Mouse (Mus musculus): Measurements from ENCODE around the gene Mtmr14. TPM values are rescaled to one million over a fixed set of nuclear protein-coding genes. Genes with fewer than 3 reads are reported as not detected.
A peak's percentile ranks its signal among the peaks of the same experiment; 100 is the strongest.

Gene Mtmr14
- polyA plus RNA-seq (2016; fragmentation: Nextera tagmentation; extraction: Ambion mirVana): 49.2 and 51.0 TPM in 2 replicates

DNA sequence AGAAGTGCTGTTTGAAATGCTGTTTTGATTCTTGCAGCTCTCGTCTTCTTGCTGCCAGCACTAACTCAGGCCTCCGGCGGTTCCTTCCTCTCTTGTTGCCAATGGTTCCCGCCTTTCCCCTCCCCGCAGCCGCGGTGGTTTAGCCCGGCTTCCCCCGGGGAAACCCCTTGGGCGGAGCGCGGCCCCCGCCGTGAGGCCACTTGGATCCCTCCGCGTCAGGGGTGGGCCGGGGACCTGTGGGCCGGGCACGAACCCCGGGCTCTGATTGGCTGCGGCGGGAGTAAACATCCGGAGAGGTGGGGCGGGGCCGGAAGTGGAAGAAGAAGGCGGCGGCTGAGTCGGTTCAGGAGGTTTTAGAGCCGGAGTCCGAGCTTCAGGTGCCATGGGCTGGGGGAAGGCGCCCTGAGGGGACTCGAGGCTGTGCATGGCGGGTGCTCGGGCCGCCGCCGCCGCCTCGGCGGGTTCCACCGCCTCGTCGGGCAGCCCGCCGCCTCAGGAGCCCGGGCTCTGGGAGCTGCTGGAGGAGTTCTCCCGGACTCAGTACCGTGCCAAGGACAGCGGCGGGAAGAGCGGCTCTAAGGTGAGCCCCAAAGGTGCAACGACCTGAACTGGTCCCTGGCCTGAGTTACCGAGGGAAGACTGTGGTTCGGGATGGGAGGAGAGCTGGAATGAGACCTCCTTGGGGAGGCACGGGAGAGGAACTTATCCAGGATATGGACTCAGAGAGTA is at the start of gene Mtmr14:
Gene Mtmr14 (plus strand): TSS at position 302 of the 729 bp plus-strand sequence.
- Histone ChIP-seq H3K27ac (replicated peaks) (peak within 1 kb of the TSS; percentile 84), H3K4me3 (peak within 1 kb of the TSS; percentile 91), H3K4me1 (peaks cover 19% of the 10 kb centered on the region), H3K36me3 (peaks cover 22% of the 10 kb centered on the region), H3K27me3 (ENCODE audit: low read depth, poor library complexity, severe bottlenecking) (no peaks in the 10 kb centered on the region), H3K9me3 (replicated peaks) (no peaks in the 10 kb centered on the region)
- WGBS: under 1% methylated on average over 55 of the region's 55 CpGs
- DNase-seq (ENCODE audit: low spot score): peak; percentile 100

DNA sequence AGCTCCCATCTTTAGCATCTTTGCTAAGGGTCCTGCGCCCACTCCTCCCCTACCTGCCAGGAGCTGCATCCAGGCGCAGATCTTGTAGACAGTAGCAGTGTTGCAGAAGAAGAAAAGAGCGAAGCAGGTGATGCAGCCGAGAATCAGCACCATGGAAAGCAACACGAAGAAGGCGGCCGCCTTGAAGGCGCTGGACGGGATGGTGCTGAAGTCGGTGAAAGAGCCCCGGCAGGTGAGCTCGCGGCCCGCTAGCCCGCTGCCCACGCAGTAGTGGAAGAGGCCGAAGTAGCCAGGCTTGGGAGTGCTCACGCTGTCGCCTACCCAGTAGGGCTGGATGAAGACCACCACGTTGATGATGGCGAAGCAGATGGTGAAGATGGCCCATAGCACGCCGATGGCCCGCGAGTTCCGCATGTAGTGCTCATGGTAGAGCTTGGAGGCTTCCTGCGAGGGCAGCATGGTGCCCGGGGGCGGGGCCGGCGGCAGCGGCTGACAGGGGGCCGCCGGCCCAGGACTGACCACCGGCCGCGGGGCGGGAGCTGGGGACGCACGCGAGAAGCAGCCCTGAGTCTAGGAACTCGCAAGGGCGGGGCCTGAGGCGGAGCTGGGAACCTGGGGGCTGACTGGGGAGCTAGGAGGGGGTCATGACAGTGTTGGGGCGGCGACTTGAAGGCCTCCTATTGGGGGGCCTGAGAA is 43.7 kb upstream of the Mtmr14 start:
- peak overlapping the region; percentile 86 for H3K4me3 ChIP-seq
- H3K27ac ChIP-seq (replicated peaks): peak overlapping the region; percentile 6; the same call in 1 of the 2 replicates
- no peaks in the 10 kb centered on the region for H3K9me3 ChIP-seq (replicated peaks)
- 2% methylated on average over 46 of the region's 46 CpGs for WGBS
- H3K4me1 ChIP-seq: peaks cover 38% of the 10 kb centered on the region
- peak; percentile 50 for DNase-seq (ENCODE audit: low spot score)
- peaks cover 49% of the 10 kb centered on the region for H3K27me3 ChIP-seq (ENCODE audit: low read depth, poor library complexity, severe bottlenecking)
- peaks cover 5% of the 10 kb centered on the region; the same call in 1 of the 2 replicates for H3K36me3 ChIP-seq

DNA sequence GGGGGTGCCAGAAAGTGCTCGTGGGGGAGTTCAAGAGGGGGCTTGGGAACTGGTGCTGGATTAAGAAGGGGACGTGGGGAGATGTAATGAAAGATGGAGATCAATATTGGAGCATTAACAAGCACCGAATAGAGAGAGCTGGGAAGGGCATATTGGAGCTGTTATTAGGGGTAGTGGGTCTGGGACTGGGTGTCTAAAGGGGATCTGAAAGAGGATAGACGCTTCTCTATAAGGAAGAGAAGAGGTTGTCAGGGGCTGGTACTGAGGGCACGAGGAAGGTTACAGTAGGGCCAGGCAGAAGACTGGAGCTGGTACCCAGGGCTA is 43.2 kb upstream of the Mtmr14 start:
- Histone ChIP-seq H3K36me3 (peaks cover 2% of the 10 kb centered on the region; the same call in 1 of the 2 replicates), H3K27ac (replicated peaks) (peak overlapping the region; percentile 93), H3K4me1 (peaks cover 38% of the 10 kb centered on the region), H3K27me3 (ENCODE audit: low read depth, poor library complexity, severe bottlenecking) (peaks cover 49% of the 10 kb centered on the region), H3K4me3 (peak overlapping the region; percentile 86), H3K9me3 (replicated peaks) (no peaks in the 10 kb centered on the region)
- DNase-seq (ENCODE audit: low spot score): no peak
- WGBS: 0% methylated on average over 5 of the region's 5 CpGs

DNA sequence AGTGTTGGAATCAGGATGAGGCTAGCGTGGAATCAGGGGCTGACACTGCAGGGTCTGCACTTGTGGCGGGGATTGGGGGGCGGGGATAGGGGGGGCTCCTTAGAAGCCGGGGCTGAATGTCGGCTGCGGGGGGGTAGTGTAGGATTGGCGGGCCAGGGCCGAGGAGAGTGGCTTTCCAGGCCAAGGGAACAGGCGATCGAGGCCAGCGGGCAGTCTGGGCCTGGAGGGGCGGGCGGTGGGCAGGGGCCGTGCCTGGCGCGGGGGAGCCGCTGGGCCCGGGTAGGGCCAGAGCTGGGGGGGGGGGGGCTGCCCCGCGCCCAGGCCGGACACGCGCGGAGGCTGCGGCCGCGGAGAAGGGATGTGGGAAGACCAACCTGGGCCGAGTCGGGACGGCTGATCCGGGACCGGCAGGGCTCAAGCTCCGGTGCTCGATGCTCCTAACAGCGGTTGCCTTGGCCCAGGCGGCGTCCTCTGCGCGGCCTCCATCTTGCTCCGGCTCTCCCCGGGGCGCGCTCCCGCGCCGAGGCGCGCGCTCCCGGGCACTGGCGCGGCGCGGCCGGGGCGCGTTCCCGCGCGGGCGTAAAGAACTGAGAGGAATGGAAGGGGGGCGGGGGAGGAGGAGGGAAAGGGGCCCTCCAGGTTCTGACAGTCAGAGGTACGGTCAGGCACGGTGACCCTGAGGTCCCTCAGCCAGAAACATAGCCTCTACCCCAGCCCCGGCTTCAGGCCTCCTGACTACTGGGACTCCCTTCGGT is 42.6 kb upstream of the Mtmr14 start, which contains the start of gene Lhfpl4:
Gene Lhfpl4 (minus strand): TSS at position 544 of the 755 bp plus-strand sequence.
- Histone ChIP-seq H3K36me3 (peaks cover 2% of the 10 kb centered on the region; the same call in 1 of the 2 replicates), H3K27me3 (ENCODE audit: low read depth, poor library complexity, severe bottlenecking) (peaks cover 49% of the 10 kb centered on the region), H3K9me3 (replicated peaks) (no peaks in the 10 kb centered on the region), H3K4me1 (peaks cover 38% of the 10 kb centered on the region), H3K27ac (replicated peaks) (peak within 1 kb of the TSS; percentile 93), H3K4me3 (peak within 1 kb of the TSS; percentile 86)
- DNase-seq (ENCODE audit: low spot score): peak; percentile 69
- WGBS: under 1% methylated on average over 53 of the region's 66 CpGs

DNA sequence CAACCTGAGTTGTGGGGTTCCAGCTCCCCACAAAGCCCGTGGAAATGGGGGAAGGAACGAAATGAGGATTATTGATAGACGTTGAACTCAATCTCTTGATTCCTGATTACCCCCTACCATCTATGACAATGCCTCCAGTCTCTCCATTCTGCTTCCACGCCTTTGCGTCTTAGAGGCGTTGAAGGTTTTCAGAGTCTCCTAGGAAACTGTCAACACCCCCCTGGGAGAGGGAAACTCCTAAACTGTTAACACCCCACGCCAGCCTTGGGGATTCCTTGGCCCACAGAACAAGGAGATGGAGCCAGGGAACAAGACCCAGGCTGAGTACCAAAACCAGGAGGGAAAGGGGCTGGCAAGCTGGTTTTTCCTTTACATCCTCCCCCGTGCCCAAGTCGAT is 42.0 kb upstream of the Mtmr14 start:
- WGBS: 9% methylated on average over 9 of the region's 9 CpGs
- Histone ChIP-seq H3K4me3 (peak overlapping the region; percentile 86), H3K9me3 (replicated peaks) (no peaks in the 10 kb centered on the region), H3K36me3 (peaks cover 2% of the 10 kb centered on the region; the same call in 1 of the 2 replicates), H3K27me3 (ENCODE audit: low read depth, poor library complexity, severe bottlenecking) (peaks cover 49% of the 10 kb centered on the region), H3K27ac (replicated peaks) (peak overlapping the region; percentile 93), H3K4me1 (peaks cover 38% of the 10 kb centered on the region)
- no peak for DNase-seq (ENCODE audit: low spot score)

DNA sequence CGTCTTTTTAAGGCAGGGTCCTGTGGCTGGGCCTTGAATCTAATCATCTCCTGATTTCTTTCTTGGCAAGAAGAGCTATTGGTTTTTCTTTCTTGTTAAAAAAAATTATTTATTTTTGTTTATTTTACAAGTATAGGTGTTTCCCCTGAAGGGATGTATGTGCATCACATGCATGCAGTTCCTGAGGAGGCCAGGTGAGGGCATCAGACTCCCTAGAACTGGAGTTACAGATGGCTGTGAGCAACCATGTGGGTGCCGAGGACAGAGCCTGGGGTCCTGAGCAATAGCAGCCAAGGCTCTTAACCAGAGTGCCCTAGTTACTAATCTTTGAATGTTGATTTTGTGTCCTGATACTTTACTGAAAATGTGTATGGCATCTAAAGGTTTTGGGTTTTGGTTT is 21.4 kb upstream of the Mtmr14 start:
- Histone ChIP-seq H3K4me1 (no peaks in the 10 kb centered on the region), H3K36me3 (no peaks in the 10 kb centered on the region), H3K9me3 (replicated peaks) (no peaks in the 10 kb centered on the region), H3K27me3 (ENCODE audit: low read depth, poor library complexity, severe bottlenecking) (no peaks in the 10 kb centered on the region), H3K27ac (replicated peaks) (no peak overlapping the region), H3K4me3 (no peak overlapping the region)
- 77% methylated on average over 2 of the region's 2 CpGs for WGBS
- DNase-seq (ENCODE audit: low spot score): no peak

DNA sequence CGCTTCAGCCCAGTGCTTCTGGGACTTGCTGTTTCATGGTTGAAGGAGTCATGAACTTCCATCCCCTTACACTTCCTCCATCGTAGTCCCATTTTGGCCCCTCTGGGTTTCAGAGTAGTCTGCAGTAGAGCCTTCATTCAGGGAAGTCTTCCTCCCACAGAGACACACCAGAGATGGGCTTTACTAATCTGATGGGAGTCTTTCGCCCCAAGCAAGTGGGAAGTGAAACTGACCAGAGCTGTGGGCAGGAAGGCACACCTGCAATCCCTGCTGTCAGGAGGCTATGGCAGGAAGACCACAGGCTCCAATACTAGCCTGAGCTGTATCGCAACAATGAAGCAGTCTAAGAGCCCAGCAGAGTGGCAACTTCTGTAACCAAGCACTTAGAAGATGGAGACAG is 11.8 kb upstream of the Mtmr14 start:
- Histone ChIP-seq H3K4me1 (no peaks in the 10 kb centered on the region), H3K36me3 (no peaks in the 10 kb centered on the region), H3K27me3 (ENCODE audit: low read depth, poor library complexity, severe bottlenecking) (no peaks in the 10 kb centered on the region), H3K4me3 (no peak overlapping the region), H3K9me3 (replicated peaks) (peaks cover under 1% of the 10 kb centered on the region; the same call in 1 of the 2 replicates), H3K27ac (replicated peaks) (no peak overlapping the region)
- no peak for DNase-seq (ENCODE audit: low spot score)
- WGBS: 90% methylated on average over 4 of the region's 4 CpGs

DNA sequence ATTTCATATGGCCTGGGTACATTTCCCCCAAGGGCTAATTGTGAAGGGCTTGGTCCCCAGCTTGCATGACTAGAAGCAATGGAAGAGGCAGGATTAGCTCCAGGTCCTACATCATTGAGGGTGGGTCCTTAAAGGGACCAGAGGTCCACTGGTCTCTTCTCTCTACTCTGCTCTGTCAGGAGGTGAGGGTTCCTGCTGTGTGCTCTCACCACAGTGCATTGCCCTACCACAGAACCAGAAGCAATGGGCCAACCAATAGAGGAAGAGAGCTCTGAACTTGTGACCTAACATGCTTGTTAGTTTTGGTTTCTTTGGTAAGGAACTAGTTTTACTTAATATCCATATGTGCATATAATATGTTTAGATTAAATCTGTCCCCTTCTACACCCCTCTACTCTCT is 10.9 kb upstream of the Mtmr14 start:
- DNase-seq (ENCODE audit: low spot score): no peak
- Histone ChIP-seq H3K27me3 (ENCODE audit: low read depth, poor library complexity, severe bottlenecking) (no peaks in the 10 kb centered on the region), H3K27ac (replicated peaks) (no peak overlapping the region), H3K4me3 (no peak overlapping the region), H3K4me1 (no peaks in the 10 kb centered on the region), H3K9me3 (replicated peaks) (peaks cover 8% of the 10 kb centered on the region; the same call in 1 of the 2 replicates), H3K36me3 (no peaks in the 10 kb centered on the region)

DNA sequence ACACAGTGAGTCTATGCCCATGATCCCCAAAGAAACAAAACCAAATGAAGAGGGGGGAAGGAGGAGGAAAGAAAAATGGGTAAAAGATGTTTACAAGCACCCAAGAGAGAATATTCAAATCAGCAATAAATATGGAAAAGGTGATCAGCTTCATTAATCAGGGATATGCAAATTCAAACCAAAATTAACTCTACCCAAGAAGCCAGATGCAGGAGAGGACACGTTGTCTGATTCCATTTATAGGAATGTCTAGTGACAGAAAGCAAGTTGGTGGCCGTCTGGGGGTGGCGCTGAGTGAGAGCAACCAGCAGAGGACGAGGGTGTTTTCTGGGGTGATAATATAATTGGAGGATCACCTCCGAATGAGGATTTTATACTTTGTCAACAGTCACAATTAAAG is 2.5 kb upstream of the Mtmr14 start:
- no peak overlapping the region for H3K4me3 ChIP-seq
- peaks cover 3% of the 10 kb centered on the region for H3K36me3 ChIP-seq
- H3K27me3 ChIP-seq (ENCODE audit: low read depth, poor library complexity, severe bottlenecking): no peaks in the 10 kb centered on the region
- no peak for DNase-seq (ENCODE audit: low spot score)
- H3K27ac ChIP-seq (replicated peaks): no peak overlapping the region
- peaks cover 8% of the 10 kb centered on the region; the same call in 1 of the 2 replicates for H3K9me3 ChIP-seq (replicated peaks)
- WGBS: 77% methylated on average over 5 of the region's 5 CpGs
- peaks cover 19% of the 10 kb centered on the region for H3K4me1 ChIP-seq

DNA sequence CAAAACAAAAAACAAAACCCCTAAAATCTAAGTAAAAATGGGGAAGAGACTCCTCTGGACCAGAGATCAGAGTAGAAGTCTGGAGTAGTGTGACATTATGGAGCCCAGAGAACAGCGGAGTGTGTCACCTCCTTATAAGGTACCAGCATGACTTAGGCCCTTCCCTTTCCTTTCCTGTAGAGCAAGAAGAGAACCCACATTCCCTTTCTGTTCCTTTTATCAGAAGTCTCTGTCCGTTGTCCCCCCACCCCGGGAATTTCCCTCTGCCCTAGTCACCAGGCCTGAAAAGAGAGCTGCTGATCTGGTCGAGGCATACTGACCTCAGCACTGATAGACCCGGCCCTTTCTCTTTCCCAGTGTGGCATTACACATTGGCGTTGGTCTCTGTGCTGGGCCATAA is 799 bp downstream of the Mtmr14 start:
- DNase-seq (ENCODE audit: low spot score): no peak
- Histone ChIP-seq H3K27me3 (ENCODE audit: low read depth, poor library complexity, severe bottlenecking) (no peaks in the 10 kb centered on the region), H3K4me3 (peak overlapping the region; percentile 91), H3K9me3 (replicated peaks) (no peaks in the 10 kb centered on the region), H3K27ac (replicated peaks) (no peak overlapping the region; the same call in 1 of the 2 replicates), H3K36me3 (peaks cover 29% of the 10 kb centered on the region), H3K4me1 (peaks cover 19% of the 10 kb centered on the region)
- WGBS: 40% methylated on average over 6 of the region's 6 CpGs

DNA sequence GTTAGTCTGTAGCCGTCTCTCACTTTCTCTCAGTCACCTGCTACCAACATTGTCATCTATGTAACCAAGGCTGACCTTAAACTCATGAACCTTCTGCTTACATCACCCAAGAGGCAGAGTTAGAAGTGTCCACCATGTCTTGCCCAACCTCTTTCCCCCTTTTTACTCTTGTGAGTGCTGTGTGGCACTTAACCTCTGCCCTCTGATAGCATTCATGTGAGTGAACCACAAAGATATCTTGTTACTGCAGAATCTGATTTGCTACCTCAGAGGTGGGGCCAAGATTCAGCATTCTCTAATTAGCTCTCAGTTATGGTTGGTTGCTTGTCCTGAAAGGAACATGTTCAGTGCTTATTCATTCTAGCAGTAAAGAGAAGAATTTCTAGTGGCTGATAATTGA is 5.1 kb downstream of the Mtmr14 start:
- Histone ChIP-seq H3K36me3 (peaks cover 50% of the 10 kb centered on the region), H3K4me1 (peaks cover 13% of the 10 kb centered on the region), H3K4me3 (no peak overlapping the region), H3K27ac (replicated peaks) (no peak overlapping the region), H3K9me3 (replicated peaks) (no peaks in the 10 kb centered on the region), H3K27me3 (ENCODE audit: low read depth, poor library complexity, severe bottlenecking) (no peaks in the 10 kb centered on the region)
- no peak for DNase-seq (ENCODE audit: low spot score)
- 94% methylated on average over 1 of the region's 1 CpGs for WGBS

DNA sequence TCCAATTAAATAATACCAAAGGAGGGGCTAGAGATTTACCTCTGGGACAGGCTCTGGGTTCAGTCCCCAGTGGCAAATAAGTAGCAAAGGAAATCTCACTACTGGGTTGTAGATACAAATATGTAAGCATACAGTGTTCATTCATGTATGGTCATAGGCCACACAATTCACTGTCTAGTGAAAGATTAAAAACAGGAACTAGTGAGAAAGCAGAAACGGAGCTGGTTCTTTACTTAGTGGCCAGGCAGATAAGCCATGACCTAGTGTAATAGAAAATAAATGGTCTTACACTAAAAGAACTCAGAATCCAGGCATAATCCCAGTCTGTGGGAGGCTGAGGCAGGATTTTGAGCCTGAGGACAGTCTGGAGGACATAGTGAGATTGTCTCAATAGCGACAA is 7.9 kb downstream of the Mtmr14 start:
- 92% methylated on average over 2 of the region's 2 CpGs for WGBS
- Histone ChIP-seq H3K36me3 (peaks cover 62% of the 10 kb centered on the region), H3K27ac (replicated peaks) (no peak overlapping the region), H3K4me1 (no peaks in the 10 kb centered on the region), H3K27me3 (ENCODE audit: low read depth, poor library complexity, severe bottlenecking) (no peaks in the 10 kb centered on the region), H3K4me3 (no peak overlapping the region), H3K9me3 (replicated peaks) (no peaks in the 10 kb centered on the region)
- DNase-seq (ENCODE audit: low spot score): no peak

All from midbrain, embryonic 10.5 days (tissue).